Mouse (Mus musculus) heart, adult 2 months (tissue): ENCODE measurements around the gene Nos3.

ENCODE experiments used
- CTCF ChIP-seq: fragments of 200-600 bp; IDR thresholded peaks from 2 replicates; pipeline ENCODE4 v1.8.1; 2022; ENCODE audit warnings: antibody characterized with exemption, mild to moderate bottlenecking, moderate library complexity
- EP300 ChIP-seq: fragments of 200-500 bp; IDR thresholded peaks from 2 replicates; pipeline ENCODE4 v1.6.1; 2011; ENCODE audit warnings: low read depth, low read length, control low read depth; ENCODE audit not compliant: insufficient read depth
- POLR2A ChIP-seq: fragments of 200-500 bp; IDR thresholded peaks from 2 replicates; pipeline ENCODE4 v1.6.1; 2011; ENCODE audit warnings: mild to moderate bottlenecking, low read depth, low read length, control low read depth; ENCODE audit not compliant: insufficient read depth

GRCm38 (mm10) chr5:24337821-24338220 is 26.8 kb upstream of the Nos3 start:
- TF ChIP-seq CTCF, result no peak
- TF ChIP-seq POLR2A, result no peak
- no peak for TF ChIP-seq EP300
